Mouse (Mus musculus): ENCODE data around the gene Edc3. TPM values are rescaled to one million over a fixed set of nuclear protein-coding genes. Genes with fewer than 3 reads are reported as not detected.

Edc3 gene
- total and polyA plus RNA-seq, 2 experiments, result 5.7 to 6.6 TPM

DNA sequence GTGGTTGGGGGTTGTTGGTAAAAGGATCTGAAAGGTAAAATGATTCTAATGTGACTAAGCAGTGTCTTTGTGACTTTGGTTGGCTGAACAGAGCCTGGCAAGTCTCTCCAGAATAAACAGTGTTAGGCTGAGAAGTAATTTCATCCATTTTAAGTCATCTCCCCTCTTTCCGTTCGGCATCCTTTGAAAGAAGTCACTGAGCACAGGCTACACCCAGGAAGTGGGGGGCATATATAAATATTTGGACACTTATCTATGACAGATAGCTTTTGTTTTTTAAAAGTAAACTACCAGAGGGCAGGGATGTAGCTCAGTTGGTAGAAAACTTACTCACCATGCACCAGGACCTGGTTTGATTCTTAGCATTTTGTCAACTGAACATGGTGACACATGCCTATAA lies 19.7 kb upstream of the Edc3 start:
- 65% methylated on average over 2 of the region's 2 CpGs for WGBS
- H3K4me3 ChIP-seq (ENCODE audit: insufficient read depth, low read depth, low read length), result no peak overlapping the region
- H3K36me3 ChIP-seq (ENCODE audit: control insufficient read depth, insufficient read depth, low read length), result no peaks in the 10 kb centered on the region
- no peak overlapping the region; the same call in 1 of the 2 replicates for H3K27ac ChIP-seq (replicated peaks; ENCODE audit: insufficient read depth, low read depth, low read length)
- no peak overlapping the region for H3K9ac ChIP-seq (ENCODE audit: low read depth, low read length)
- no peak for DNase-seq (ENCODE audit: extremely low read depth, low read depth, low spot score)
- no peaks in the 10 kb centered on the region for H3K79me2 ChIP-seq (ENCODE audit: control insufficient read depth, insufficient read depth, low read length)
- no peaks in the 10 kb centered on the region for H3K27me3 ChIP-seq (ENCODE audit: control insufficient read depth, insufficient read depth, low read length)
- TF ChIP-seq CTCF (IDR thresholded peaks at IDR 0.05; ENCODE audit: low read depth, low read length) (no peak), POLR2A (IDR thresholded peaks at IDR 0.05; ENCODE audit: extremely low read depth, insufficient read depth, low read length) (no peak)
- H3K4me1 ChIP-seq (ENCODE audit: control insufficient read depth, insufficient read depth, low read length), result peaks cover 26% of the 10 kb centered on the region

- WGBS, result 67% methylated on average over 2 of the region's 2 CpGs
- H3K27me3 ChIP-seq (ENCODE audit: control insufficient read depth, insufficient read depth, low read length), result no peaks in the 10 kb centered on the region
- H3K27ac ChIP-seq (replicated peaks; ENCODE audit: insufficient read depth, low read depth, low read length), result 0 out of 2 replicates have a peak overlapping the region, but pooled peaks have one; percentile 10
- H3K79me2 ChIP-seq (ENCODE audit: control insufficient read depth, insufficient read depth, low read length), result no peaks in the 10 kb centered on the region
- DNase-seq (ENCODE audit: extremely low read depth, low read depth, low spot score), result peak; percentile 60
- no peak overlapping the region for H3K4me3 ChIP-seq (ENCODE audit: insufficient read depth, low read depth, low read length)
- H3K4me1 ChIP-seq (ENCODE audit: control insufficient read depth, insufficient read depth, low read length), result peaks cover 7% of the 10 kb centered on the region
- no peaks in the 10 kb centered on the region for H3K36me3 ChIP-seq (ENCODE audit: control insufficient read depth, insufficient read depth, low read length)
- H3K9ac ChIP-seq (ENCODE audit: low read depth, low read length), result no peak overlapping the region
- TF ChIP-seq CTCF (IDR thresholded peaks at IDR 0.05; ENCODE audit: low read depth, low read length), result no peak
- no peak for TF ChIP-seq POLR2A (IDR thresholded peaks at IDR 0.05; ENCODE audit: extremely low read depth, insufficient read depth, low read length)
These were observed 14.2 kb upstream of the Edc3 start for GRCm38 (mm10) chr9:57694108-57694507.

- H3K27ac ChIP-seq (replicated peaks; ENCODE audit: insufficient read depth, low read depth, low read length), result peak overlapping the region; percentile 12
- H3K4me3 ChIP-seq (ENCODE audit: insufficient read depth, low read depth, low read length), result peak overlapping the region; percentile 46; the same call in 1 of the 2 replicates
- H3K4me1 ChIP-seq (ENCODE audit: control insufficient read depth, insufficient read depth, low read length), result peaks cover 7% of the 10 kb centered on the region
- H3K27me3 ChIP-seq (ENCODE audit: control insufficient read depth, insufficient read depth, low read length), result no peaks in the 10 kb centered on the region
- peak overlapping the region; percentile 64 for H3K9ac ChIP-seq (ENCODE audit: low read depth, low read length)
- H3K79me2 ChIP-seq (ENCODE audit: control insufficient read depth, insufficient read depth, low read length), result no peaks in the 10 kb centered on the region
- no peaks in the 10 kb centered on the region for H3K36me3 ChIP-seq (ENCODE audit: control insufficient read depth, insufficient read depth, low read length)
- 5% methylated on average over 42 of the region's 42 CpGs for WGBS
- peak; percentile 76 for DNase-seq (ENCODE audit: extremely low read depth, low read depth, low spot score)
- TF ChIP-seq CTCF (IDR thresholded peaks at IDR 0.05; ENCODE audit: low read depth, low read length) (0 out of 2 replicates have a peak, but pooled peaks have one; percentile 7), POLR2A (IDR thresholded peaks at IDR 0.05; ENCODE audit: extremely low read depth, insufficient read depth, low read length) (no peak)
These were observed 11.7 kb upstream of the Edc3 start for GRCm38 (mm10) chr9:57696380-57697285.

- no peak for TF ChIP-seq POLR2A (IDR thresholded peaks at IDR 0.05; ENCODE audit: extremely low read depth, insufficient read depth, low read length)
- no peak for TF ChIP-seq CTCF (IDR thresholded peaks at IDR 0.05; ENCODE audit: low read depth, low read length)
- Histone ChIP-seq H3K79me2 (ENCODE audit: control insufficient read depth, insufficient read depth, low read length) (no peaks in the 10 kb centered on the region), H3K27me3 (ENCODE audit: control insufficient read depth, insufficient read depth, low read length) (no peaks in the 10 kb centered on the region), H3K36me3 (ENCODE audit: control insufficient read depth, insufficient read depth, low read length) (no peaks in the 10 kb centered on the region), H3K4me3 (ENCODE audit: insufficient read depth, low read depth, low read length) (no peak overlapping the region), H3K9ac (ENCODE audit: low read depth, low read length) (no peak overlapping the region), H3K4me1 (ENCODE audit: control insufficient read depth, insufficient read depth, low read length) (peaks cover 7% of the 10 kb centered on the region), H3K27ac (replicated peaks; ENCODE audit: insufficient read depth, low read depth, low read length) (no peak overlapping the region)
- WGBS, result 68% methylated on average over 4 of the region's 4 CpGs
- no peak for DNase-seq (ENCODE audit: extremely low read depth, low read depth, low spot score)
These were observed 11.0 kb upstream of the Edc3 start for GRCm38 (mm10) chr9:57697380-57697779.

- peaks cover 7% of the 10 kb centered on the region for H3K4me1 ChIP-seq (ENCODE audit: control insufficient read depth, insufficient read depth, low read length)
- peak; percentile 72 for DNase-seq (ENCODE audit: extremely low read depth, low read depth, low spot score)
- no peak overlapping the region for H3K27ac ChIP-seq (replicated peaks; ENCODE audit: insufficient read depth, low read depth, low read length)
- no peak for TF ChIP-seq POLR2A (IDR thresholded peaks at IDR 0.05; ENCODE audit: extremely low read depth, insufficient read depth, low read length)
- no peak for TF ChIP-seq CTCF (IDR thresholded peaks at IDR 0.05; ENCODE audit: low read depth, low read length)
- no peak overlapping the region for H3K9ac ChIP-seq (ENCODE audit: low read depth, low read length)
- no peaks in the 10 kb centered on the region for H3K36me3 ChIP-seq (ENCODE audit: control insufficient read depth, insufficient read depth, low read length)
- H3K27me3 ChIP-seq (ENCODE audit: control insufficient read depth, insufficient read depth, low read length), result no peaks in the 10 kb centered on the region
- H3K4me3 ChIP-seq (ENCODE audit: insufficient read depth, low read depth, low read length), result no peak overlapping the region
- H3K79me2 ChIP-seq (ENCODE audit: control insufficient read depth, insufficient read depth, low read length), result no peaks in the 10 kb centered on the region
- WGBS, result 93% methylated on average over 1 of the region's 1 CpGs
These were observed 9.7 kb upstream of the Edc3 start for GRCm38 (mm10) chr9:57698466-57699150.

Data from liver, adult 2 months (tissue).